Mouse (Mus musculus): ENCODE results near the gene Naxe. TPM values are rescaled to one million over a fixed set of nuclear protein-coding genes. Genes with fewer than 3 reads are reported as not detected.

Gene Naxe
- polyA plus RNA-seq, 1 experiment from 2014 or later, result 157 TPM

- no peak overlapping the region for H3K27ac ChIP-seq
- WGBS, result 92% methylated on average over 2 of the region's 2 CpGs
- H3K9ac ChIP-seq (replicated peaks), result no peak overlapping the region
- H3K9me3 ChIP-seq, result no peaks in the 10 kb centered on the region
- H3K4me2 ChIP-seq (replicated peaks), result no peak overlapping the region
- ATAC-seq, result no peak
- H3K36me3 ChIP-seq, result no peaks in the 10 kb centered on the region; the same call in 1 of the 2 replicates
- no peak overlapping the region for H3K4me3 ChIP-seq (replicated peaks)
- no peaks in the 10 kb centered on the region for H3K27me3 ChIP-seq
- peaks cover 14% of the 10 kb centered on the region for H3K4me1 ChIP-seq (replicated peaks)
Measured at GRCm38 (mm10) chr3:88084001-88084400, 25.7 kb upstream of the Naxe start.

GRCm38 (mm10) chr3:88082663-88083062 is 24.4 kb upstream of the Naxe start:
- peak overlapping the region; percentile 54 for H3K4me3 ChIP-seq (replicated peaks)
- 14% methylated on average over 4 of the region's 4 CpGs for WGBS
- no peak overlapping the region for H3K27ac ChIP-seq
- H3K27me3 ChIP-seq, result 0 out of 2 replicates have a peak, but pooled peaks cover 2% of the 10 kb centered on the region
- no peaks in the 10 kb centered on the region for H3K36me3 ChIP-seq
- H3K9me3 ChIP-seq, result no peaks in the 10 kb centered on the region
- peak overlapping the region; percentile 82 for H3K4me2 ChIP-seq (replicated peaks)
- peaks cover 14% of the 10 kb centered on the region for H3K4me1 ChIP-seq (replicated peaks)
- no peak for ATAC-seq
- no peak overlapping the region; the same call in 1 of the 2 replicates for H3K9ac ChIP-seq (replicated peaks)

GRCm38 (mm10) chr3:88082224-88082618 is 23.9 kb upstream of the Naxe start:
- Histone ChIP-seq H3K27ac (no peak overlapping the region), H3K4me2 (replicated peaks) (peak overlapping the region; percentile 82), H3K9me3 (no peaks in the 10 kb centered on the region), H3K4me3 (replicated peaks) (peak overlapping the region; percentile 54), H3K4me1 (replicated peaks) (peaks cover 14% of the 10 kb centered on the region), H3K27me3 (0 out of 2 replicates have a peak, but pooled peaks cover 2% of the 10 kb centered on the region), H3K36me3 (no peaks in the 10 kb centered on the region), H3K9ac (replicated peaks) (peak overlapping the region; percentile 19; the same call in 1 of the 2 replicates)
- ATAC-seq, result 0 out of 2 replicates have a peak, but pooled peaks have one; percentile 10
- 4% methylated on average over 13 of the region's 13 CpGs for WGBS

- Histone ChIP-seq H3K4me2 (replicated peaks) (peak within 1 kb of the TSS; percentile 82), H3K9ac (replicated peaks) (peak within 1 kb of the TSS; percentile 50; the same call in 1 of the 2 replicates), H3K4me1 (replicated peaks) (peaks cover 14% of the 10 kb centered on the region), H3K27ac (peak within 1 kb of the TSS; percentile 57), H3K9me3 (no peaks in the 10 kb centered on the region), H3K27me3 (0 out of 2 replicates have a peak, but pooled peaks cover 2% of the 10 kb centered on the region), H3K4me3 (replicated peaks) (peak within 1 kb of the TSS; percentile 54), H3K36me3 (no peaks in the 10 kb centered on the region)
- ATAC-seq, result peak; percentile 94
- 18% methylated on average over 33 of the region's 33 CpGs for WGBS
Measured at GRCm38 (mm10) chr3:88081345-88082223, 23.3 kb upstream of the Naxe start, which contains the start of gene Iqgap3. Gene Iqgap3 (plus strand): TSS chr3:88081971.

GRCm38 (mm10) chr3:88078204-88078603 is 19.9 kb upstream of the Naxe start, which contains the start of gene Ttc24:
Gene Ttc24 (minus strand): TSS chr3:88078304.
- Histone ChIP-seq H3K36me3 (no peaks in the 10 kb centered on the region), H3K4me1 (replicated peaks) (peaks cover 13% of the 10 kb centered on the region), H3K4me3 (replicated peaks) (no peak within 1 kb of the TSS), H3K9me3 (no peaks in the 10 kb centered on the region), H3K27ac (no peak within 1 kb of the TSS), H3K27me3 (0 out of 2 replicates have a peak, but pooled peaks cover 2% of the 10 kb centered on the region), H3K9ac (replicated peaks) (no peak within 1 kb of the TSS), H3K4me2 (replicated peaks) (no peak within 1 kb of the TSS)
- no peak for ATAC-seq
- WGBS, result 86% methylated on average over 4 of the region's 4 CpGs

GRCm38 (mm10) chr3:88077441-88077840 is 19.1 kb upstream of the Naxe start:
- Histone ChIP-seq H3K27me3 (0 out of 2 replicates have a peak, but pooled peaks cover 2% of the 10 kb centered on the region), H3K4me3 (replicated peaks) (no peak overlapping the region), H3K27ac (no peak overlapping the region), H3K4me2 (replicated peaks) (no peak overlapping the region), H3K4me1 (replicated peaks) (peaks cover 6% of the 10 kb centered on the region), H3K36me3 (no peaks in the 10 kb centered on the region), H3K9me3 (no peaks in the 10 kb centered on the region), H3K9ac (replicated peaks) (no peak overlapping the region)
- ATAC-seq, result no peak
- WGBS, result 41% methylated on average over 8 of the region's 8 CpGs

- Histone ChIP-seq H3K4me3 (replicated peaks) (no peak overlapping the region), H3K27me3 (peaks cover 19% of the 10 kb centered on the region), H3K36me3 (no peaks in the 10 kb centered on the region), H3K4me2 (replicated peaks) (no peak overlapping the region), H3K4me1 (replicated peaks) (no peaks in the 10 kb centered on the region), H3K9ac (replicated peaks) (no peak overlapping the region), H3K9me3 (no peaks in the 10 kb centered on the region), H3K27ac (no peak overlapping the region)
- no peak for ATAC-seq
- WGBS, result 81% methylated on average over 8 of the region's 8 CpGs
Measured at GRCm38 (mm10) chr3:88074766-88075165, 16.5 kb upstream of the Naxe start.

- 66% methylated on average over 2 of the region's 2 CpGs for WGBS
- ATAC-seq, result no peak
- H3K4me2 ChIP-seq (replicated peaks), result no peak overlapping the region
- H3K27me3 ChIP-seq, result peaks cover 20% of the 10 kb centered on the region
- H3K9me3 ChIP-seq, result no peaks in the 10 kb centered on the region
- H3K4me1 ChIP-seq (replicated peaks), result no peaks in the 10 kb centered on the region
- H3K36me3 ChIP-seq, result no peaks in the 10 kb centered on the region
- H3K4me3 ChIP-seq (replicated peaks), result no peak overlapping the region
- H3K9ac ChIP-seq (replicated peaks), result no peak overlapping the region
- H3K27ac ChIP-seq, result no peak overlapping the region
Measured at GRCm38 (mm10) chr3:88074351-88074750, 16.1 kb upstream of the Naxe start.

- Histone ChIP-seq H3K4me3 (replicated peaks) (no peak overlapping the region), H3K4me1 (replicated peaks) (no peaks in the 10 kb centered on the region), H3K4me2 (replicated peaks) (no peak overlapping the region), H3K36me3 (no peaks in the 10 kb centered on the region), H3K9ac (replicated peaks) (no peak overlapping the region; the same call in 1 of the 2 replicates), H3K27ac (no peak overlapping the region), H3K9me3 (no peaks in the 10 kb centered on the region), H3K27me3 (peaks cover 20% of the 10 kb centered on the region)
- WGBS, result 65% methylated on average over 2 of the region's 2 CpGs
- ATAC-seq, result no peak
Measured at GRCm38 (mm10) chr3:88073631-88074030, 15.3 kb upstream of the Naxe start.

GRCm38 (mm10) chr3:88071783-88072182 is 13.5 kb upstream of the Naxe start:
- no peak overlapping the region for H3K4me2 ChIP-seq (replicated peaks)
- H3K36me3 ChIP-seq, result no peaks in the 10 kb centered on the region
- peaks cover 17% of the 10 kb centered on the region for H3K27me3 ChIP-seq
- peak; percentile 85 for ATAC-seq
- no peak overlapping the region for H3K4me3 ChIP-seq (replicated peaks)
- H3K9ac ChIP-seq (replicated peaks), result no peak overlapping the region
- H3K9me3 ChIP-seq, result no peaks in the 10 kb centered on the region
- no peaks in the 10 kb centered on the region for H3K4me1 ChIP-seq (replicated peaks)
- 1% methylated on average over 5 of the region's 5 CpGs for WGBS
- no peak overlapping the region for H3K27ac ChIP-seq

GRCm38 (mm10) chr3:88068386-88068785 is 10.1 kb upstream of the Naxe start:
- WGBS, result 32% methylated on average over 2 of the region's 2 CpGs
- H3K36me3 ChIP-seq, result no peaks in the 10 kb centered on the region
- peaks cover 17% of the 10 kb centered on the region for H3K27me3 ChIP-seq
- H3K4me3 ChIP-seq (replicated peaks), result no peak overlapping the region
- no peak for ATAC-seq
- H3K27ac ChIP-seq, result no peak overlapping the region
- no peak overlapping the region for H3K4me2 ChIP-seq (replicated peaks)
- H3K9me3 ChIP-seq, result no peaks in the 10 kb centered on the region
- no peak overlapping the region for H3K9ac ChIP-seq (replicated peaks)
- no peaks in the 10 kb centered on the region for H3K4me1 ChIP-seq (replicated peaks)

GRCm38 (mm10) chr3:88057030-88057429 is 1.3 kb downstream of the Naxe start:
- Histone ChIP-seq H3K4me2 (replicated peaks) (peak overlapping the region; percentile 91), H3K4me3 (replicated peaks) (peak overlapping the region; percentile 85)
- 91% methylated on average over 6 of the region's 6 CpGs for WGBS

More at GRCm38 (mm10) chr3:88057030-88057429, 1.3 kb downstream of the Naxe start:
- no peak for ATAC-seq
- H3K36me3 ChIP-seq, result peaks cover 44% of the 10 kb centered on the region
- H3K9me3 ChIP-seq, result no peaks in the 10 kb centered on the region
- H3K27me3 ChIP-seq, result no peaks in the 10 kb centered on the region
- H3K27ac ChIP-seq, result no peak overlapping the region
- H3K9ac ChIP-seq (replicated peaks), result peak overlapping the region; percentile 91
- H3K4me1 ChIP-seq (replicated peaks), result peaks cover 17% of the 10 kb centered on the region

Measured in midbrain, embryonic 13.5 days (tissue).